In the genomic region with DNA sequence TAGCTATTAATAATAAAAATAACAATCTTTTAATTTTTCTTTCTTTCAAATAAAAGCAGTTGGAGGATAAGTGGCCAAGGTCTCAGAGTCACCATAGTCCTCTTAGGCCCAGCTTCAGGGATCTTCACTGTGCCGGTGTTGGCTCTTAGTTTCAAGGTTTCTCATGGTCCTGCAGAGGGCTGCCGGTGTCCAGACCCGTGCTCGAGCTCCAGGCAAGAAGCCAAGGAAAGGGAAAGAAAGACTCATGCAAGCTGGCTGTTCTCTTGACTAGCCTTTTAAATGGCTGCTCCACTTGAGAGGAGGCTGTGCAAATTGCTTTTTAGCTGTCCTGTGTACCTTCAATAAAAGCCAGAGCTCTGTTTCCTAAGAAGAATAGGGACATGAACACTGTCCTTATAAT, we compare ENCODE assay signal across 24 mouse cellular contexts. TPM values are rescaled to one million over a fixed set of nuclear protein-coding genes. Genes with fewer than 3 reads are reported as not detected.
DNase-seq lines count a peak whose midpoint lies in the region; ATAC-seq lines count a peak whose summit lies in the region.
"Had no signal": no experiment of that assay in that cellular context is flagged by ENCODE, and none has a peak within 500 bp of the region (broad histone marks: within the 10 kb centered on the region; RNA-seq: fewer than 3 reads in every experiment).

No protein-coding gene starts in this region.

- no peak overlapping the region for H3K27ac ChIP-seq in forebrain, embryonic 16.5 days (ENCODE audit: low read length)
- H3K27ac ChIP-seq: embryonic facial prominence, embryonic 13.5 days; forebrain, embryonic 12.5 days; gastrocnemius, adult 2 months; heart, embryonic 13.5 days; hindbrain, embryonic 10.5 days; kidney, postnatal 0 days; limb, embryonic 12.5 days; midbrain, embryonic 12.5 days; stomach, embryonic 15.5 days had no signal

- WGBS in forebrain, embryonic 16.5 days: 59% methylated on average over 4 of the region's 4 CpGs

- H3K9me3 ChIP-seq in forebrain, embryonic 16.5 days (ENCODE audit: control insufficient read depth, low read length): no peaks in the 10 kb centered on the region
- H3K9me3 ChIP-seq: embryonic facial prominence, embryonic 13.5 days; forebrain, embryonic 12.5 days; heart, embryonic 13.5 days; hindbrain, embryonic 10.5 days; limb, embryonic 12.5 days; midbrain, embryonic 12.5 days; stomach, embryonic 15.5 days had no signal

- H3K36me3 ChIP-seq in forebrain, embryonic 16.5 days (ENCODE audit: control insufficient read depth, insufficient read depth): no peaks in the 10 kb centered on the region
- H3K36me3 ChIP-seq: embryonic facial prominence, embryonic 13.5 days; forebrain, embryonic 12.5 days; heart, embryonic 13.5 days; hindbrain, embryonic 10.5 days; limb, embryonic 12.5 days; midbrain, embryonic 12.5 days; stomach, embryonic 15.5 days had no signal

- no peaks in the 10 kb centered on the region for H3K4me1 ChIP-seq in forebrain, embryonic 16.5 days (replicated peaks; ENCODE audit: control insufficient read depth, insufficient read depth, low read length)
- H3K4me1 ChIP-seq: embryonic facial prominence, embryonic 13.5 days; forebrain, embryonic 12.5 days; heart, embryonic 13.5 days; hindbrain, embryonic 10.5 days; limb, embryonic 12.5 days; midbrain, embryonic 12.5 days; stomach, embryonic 15.5 days had no signal

- no peak for ATAC-seq in forebrain, embryonic 16.5 days
- ATAC-seq: liver, postnatal 0 days had no signal

- no peak overlapping the region for H3K9ac ChIP-seq in forebrain, embryonic 16.5 days (replicated peaks; ENCODE audit: low read depth, low read length)
- H3K9ac ChIP-seq: embryonic facial prominence, embryonic 13.5 days; forebrain, embryonic 12.5 days; heart, embryonic 13.5 days; limb, embryonic 12.5 days; liver, postnatal 0 days; midbrain, embryonic 12.5 days; stomach, embryonic 15.5 days had no signal

- H3K4me3 ChIP-seq in forebrain, embryonic 16.5 days (replicated peaks; ENCODE audit: low read length): no peak overlapping the region
- H3K4me3 ChIP-seq: embryonic facial prominence, embryonic 13.5 days; erythroblast, embryonic 14.5 days; forebrain, embryonic 12.5 days; gastrocnemius, adult 2 months; heart, embryonic 13.5 days; hindbrain, embryonic 10.5 days; limb, embryonic 12.5 days; midbrain, embryonic 12.5 days; stomach, embryonic 15.5 days had no signal

- peak; percentile 40 for DNase-seq in heart, postnatal 10 days
- DNase-seq in heart, postnatal 25 days (ENCODE audit: low spot score): no peak
- peak; percentile 34 for DNase-seq in left cerebral cortex, postnatal 4 days
- DNase-seq in left cerebral cortex, postnatal 25 days (ENCODE audit: low spot score in 2 of 2): no peak
- peak; percentile 63 for DNase-seq in adrenal gland, postnatal 10 days
- DNase-seq in testis, postnatal 14 days (ENCODE audit: low spot score): no peak
- DNase-seq: embryo, embryonic 11 days; gastrocnemius, adult 2 months; kidney, adult 2 months; liver, postnatal 0 days; lung, postnatal 10 days; thymus, adult 18-20 months; thymus, postnatal 4 days had no signal

- no peaks in the 10 kb centered on the region for H3K27me3 ChIP-seq in forebrain, embryonic 16.5 days (replicated peaks; ENCODE audit: control insufficient read depth, insufficient read depth, low read length)
- H3K27me3 ChIP-seq: embryonic facial prominence, embryonic 13.5 days; forebrain, embryonic 12.5 days; heart, embryonic 13.5 days; limb, embryonic 12.5 days; midbrain, embryonic 12.5 days; stomach, embryonic 15.5 days had no signal

- H3K4me2 ChIP-seq in forebrain, embryonic 16.5 days (ENCODE audit: low read length): no peak overlapping the region
- H3K4me2 ChIP-seq: embryonic facial prominence, embryonic 13.5 days; forebrain, embryonic 12.5 days; heart, embryonic 13.5 days; limb, embryonic 12.5 days; liver, embryonic 11.5 days; midbrain, embryonic 12.5 days; stomach, embryonic 15.5 days had no signal

- intact Hi-C loops in heart, postnatal 10 days (cut with DNase I): no loop called here
- intact Hi-C loops in heart, postnatal 25 days (cut with DNase I): no loop called here
- intact Hi-C loops in left cerebral cortex, postnatal 4 days (cut with DNase I): no loop called here
- intact Hi-C loops in left cerebral cortex, postnatal 25 days (cut with DNase I): no loop called here

RNA-seq across cellular contexts. Expression of a gene that starts 21.8 kb away (rescaled TPM):
- 10 to 100 TPM; 27.7 to 30.3 TPM for total RNA-seq in heart, postnatal 10 days (2021)
- 10 to 100 TPM; 19.3 to 19.7 TPM for total RNA-seq in heart, postnatal 25 days (2021)
- total RNA-seq in left cerebral cortex, postnatal 4 days (2021): 10 to 100 TPM; 79.2 to 80.4 TPM
- 100 to 1,000 TPM; 113 to 114 TPM for total RNA-seq in left cerebral cortex, postnatal 25 days (2021)
- 10 to 100 TPM; 32.8 to 34.3 TPM for total RNA-seq in adrenal gland, postnatal 10 days (2021)
- polyA plus RNA-seq in forebrain, embryonic 16.5 days (2015; fragmentation: Nextera tagmentation; extraction: Ambion mirVana): 78.6 and 82.4 TPM in 2 replicates

RNA-seq across cellular contexts. Expression of a gene that starts 59.5 kb away (rescaled TPM):
- total RNA-seq in heart, postnatal 10 days (2021): 10 to 100 TPM; 28.8 to 32.2 TPM
- total RNA-seq in heart, postnatal 25 days (2021): 10 to 100 TPM; 21.4 to 21.6 TPM
- total RNA-seq in left cerebral cortex, postnatal 4 days (2021): 10 to 100 TPM; 77.2 to 80.3 TPM
- 10 to 100 TPM; 58.0 to 61.7 TPM for total RNA-seq in left cerebral cortex, postnatal 25 days (2021)
- 10 to 100 TPM; 35.4 to 48.2 TPM for total RNA-seq in adrenal gland, postnatal 10 days (2021)
- polyA plus RNA-seq in forebrain, embryonic 16.5 days (2015; fragmentation: Nextera tagmentation; extraction: Ambion mirVana): 32.2 and 38.2 TPM in 2 replicates

Comparison
In these comparisons a context has a peak if more than half of its experiments do, and no peak if none do; other contexts are left out.
1. DNase-seq: peak in heart, postnatal 10 days (2 of 2), left cerebral cortex, postnatal 4 days (single experiment) and adrenal gland, postnatal 10 days (single experiment); none in heart, postnatal 25 days (single experiment), left cerebral cortex, postnatal 25 days (0 of 2) and testis, postnatal 14 days (single experiment).